Mouse (Mus musculus): ENCODE results near the gene 2310011J03Rik. TPM values are rescaled to one million over a fixed set of nuclear protein-coding genes. Genes with fewer than 3 reads are reported as not detected.
A peak's percentile ranks its signal among the peaks of the same experiment; 100 is the strongest.

Gene 2310011J03Rik
- total RNA-seq, 2 experiments from 2014 or later, result 13.3 to 15.0 TPM

GRCm38 (mm10) chr10:80321670-80322581 is 1.6 kb upstream of the 2310011J03Rik start:
- intact Hi-C loops (cut with DNase I), result no loop called here

DNA sequence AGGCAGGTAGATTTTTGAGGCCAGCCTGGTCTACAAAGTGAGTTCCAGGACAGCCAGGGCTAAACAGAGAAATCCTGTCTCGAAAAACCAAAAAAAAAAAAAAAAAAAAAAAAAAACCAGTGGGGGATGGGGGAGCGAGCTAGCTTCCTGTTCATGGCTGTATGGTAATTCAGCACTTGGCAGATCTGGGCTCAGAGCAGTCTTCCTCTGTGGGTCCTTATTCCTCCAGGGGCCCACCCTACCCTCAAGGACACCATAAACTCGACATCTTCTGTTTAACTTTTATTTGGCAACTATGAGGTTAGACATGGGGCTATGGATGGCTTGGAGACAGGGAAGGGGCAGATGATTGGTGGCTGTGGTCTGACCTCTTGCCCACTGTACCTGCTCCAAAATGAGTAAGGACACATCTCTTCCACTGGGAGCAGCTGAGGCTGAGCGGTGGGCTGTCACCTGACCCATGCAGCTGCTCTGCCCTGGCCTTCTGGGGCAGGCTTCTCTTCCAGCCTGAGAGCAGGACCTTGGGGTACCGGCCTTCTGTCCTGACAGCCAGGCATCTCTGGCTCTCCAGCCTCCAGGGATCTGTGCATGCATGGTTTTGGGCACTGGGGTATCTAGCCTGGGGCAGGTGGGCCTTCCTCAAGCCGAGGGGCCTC is 805 bp upstream of the 2310011J03Rik start:
- no peak for DNase-seq
- intact Hi-C loops (cut with DNase I), result no loop called here

More at GRCm38 (mm10) chr10:80321670-80322581, 1.6 kb upstream of the 2310011J03Rik start:
- no peak for DNase-seq

DNA sequence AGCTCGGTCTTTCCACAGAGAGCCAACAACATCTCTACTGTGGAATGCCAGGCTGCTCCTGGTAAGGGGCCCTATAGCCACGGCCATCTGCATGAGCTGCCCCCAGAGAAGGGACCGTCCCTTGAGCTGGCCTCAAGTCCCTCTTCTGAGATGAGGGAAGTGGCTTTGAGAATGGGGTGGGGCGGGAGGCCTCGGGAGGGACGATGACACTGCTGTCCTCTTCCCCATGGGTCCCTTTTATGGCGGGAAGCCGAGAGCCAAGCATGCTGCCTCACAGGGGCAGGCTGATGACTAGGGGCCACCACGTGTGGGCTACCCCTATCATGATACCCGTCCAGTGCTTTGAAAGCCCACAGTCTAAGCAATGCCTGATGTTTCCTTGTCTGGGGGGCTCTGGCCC is 3.3 kb downstream of the 2310011J03Rik start:
- no peak for DNase-seq
- intact Hi-C loops (cut with DNase I), result no loop called here

GRCm38 (mm10) chr10:80316359-80316781 is 4.0 kb downstream of the 2310011J03Rik start:
- DNase-seq, result peak in 1 of 2 experiments; percentile 48
- intact Hi-C loops (cut with DNase I), result no loop called here

- intact Hi-C loops (cut with DNase I), result no loop called here
- no peak for DNase-seq
These were observed 5.0 kb downstream of the 2310011J03Rik start for GRCm38 (mm10) chr10:80315315-80315714.

DNA sequence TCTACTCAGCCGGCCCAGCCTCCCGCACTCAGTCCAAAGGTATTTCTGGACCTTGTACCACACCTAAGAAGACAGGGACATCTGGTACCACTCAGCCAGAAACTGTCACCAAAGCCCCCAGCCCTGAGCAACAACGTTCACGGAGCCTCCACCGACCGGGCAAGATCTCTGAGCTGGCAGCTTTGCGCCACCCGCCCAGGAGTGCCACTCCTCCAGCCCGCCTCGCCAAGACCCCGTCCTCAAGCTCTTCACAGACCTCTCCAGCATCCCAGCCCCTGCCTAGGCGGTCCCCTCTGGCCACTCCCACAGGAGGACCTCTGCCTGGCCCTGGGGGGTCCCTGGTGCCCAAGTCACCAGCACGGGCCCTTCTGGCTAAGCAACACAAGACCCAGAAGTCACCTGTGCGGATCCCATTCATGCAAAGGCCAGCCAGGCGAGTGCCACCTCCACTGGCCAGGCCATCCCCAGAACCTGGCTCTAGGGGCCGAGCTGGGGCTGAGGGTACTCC is 5.8 kb downstream of the 2310011J03Rik start:
- DNase-seq, result no peak
- intact Hi-C loops (cut with DNase I), result no loop called here

- intact Hi-C loops (cut with DNase I), result no loop called here
- DNase-seq, result no peak
These were observed 6.6 kb downstream of the 2310011J03Rik start for GRCm38 (mm10) chr10:80313627-80314201.

GRCm38 (mm10) chr10:80312586-80313504 is 7.5 kb downstream of the 2310011J03Rik start:
- intact Hi-C loops (cut with DNase I), result no loop called here
- DNase-seq, result no peak

DNA sequence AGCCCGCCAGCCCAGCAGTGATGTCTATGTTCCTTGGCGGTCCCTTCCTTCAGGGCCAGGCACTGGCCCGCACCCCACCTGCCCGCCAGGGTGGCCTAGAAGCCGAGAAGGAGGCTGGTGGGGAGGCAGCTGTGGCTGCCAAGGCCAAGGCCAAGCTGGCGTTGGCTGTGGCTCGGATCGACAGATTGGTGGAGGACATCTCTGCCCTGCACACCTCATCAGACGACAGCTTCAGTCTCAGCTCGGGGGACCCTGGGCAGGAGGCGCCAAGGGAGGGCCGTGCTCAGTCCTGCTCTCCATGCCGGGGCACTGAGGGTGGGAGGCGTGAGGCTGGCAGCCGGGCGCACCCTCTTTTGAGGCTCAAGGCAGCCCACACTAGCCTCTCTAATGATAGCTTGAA is 8.8 kb downstream of the 2310011J03Rik start:
- intact Hi-C loops (cut with DNase I), result no loop called here
- no peak for DNase-seq

DNA sequence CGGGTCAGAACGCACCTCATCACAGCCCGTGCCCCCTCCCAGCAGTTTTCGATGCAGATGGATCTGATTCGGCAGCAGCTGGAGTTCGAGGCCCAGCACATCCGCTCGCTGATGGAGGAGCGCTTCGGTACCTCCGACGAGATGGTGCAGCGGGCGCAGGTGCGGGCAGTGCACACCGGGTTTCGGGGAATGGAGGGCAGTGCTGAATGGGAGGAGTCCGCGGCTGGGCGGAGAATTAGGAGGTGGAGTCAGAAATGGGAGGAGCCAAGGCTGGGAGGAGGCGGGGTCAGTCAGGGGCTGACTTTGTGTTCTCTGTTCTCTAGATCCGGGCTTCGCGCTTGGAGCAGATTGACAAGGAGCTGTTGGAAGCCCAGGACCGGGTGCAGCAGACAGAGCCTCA is 15.5 kb downstream of the 2310011J03Rik start:
- intact Hi-C loops (cut with DNase I), result no loop called here

GRCm38 (mm10) chr10:80304458-80304857 is 15.9 kb downstream of the 2310011J03Rik start:
- DNase-seq, result no peak
- intact Hi-C loops (cut with DNase I), result no loop called here

More for the DNA sequence above, 15.5 kb downstream of the 2310011J03Rik start:
- no peak for DNase-seq

DNA sequence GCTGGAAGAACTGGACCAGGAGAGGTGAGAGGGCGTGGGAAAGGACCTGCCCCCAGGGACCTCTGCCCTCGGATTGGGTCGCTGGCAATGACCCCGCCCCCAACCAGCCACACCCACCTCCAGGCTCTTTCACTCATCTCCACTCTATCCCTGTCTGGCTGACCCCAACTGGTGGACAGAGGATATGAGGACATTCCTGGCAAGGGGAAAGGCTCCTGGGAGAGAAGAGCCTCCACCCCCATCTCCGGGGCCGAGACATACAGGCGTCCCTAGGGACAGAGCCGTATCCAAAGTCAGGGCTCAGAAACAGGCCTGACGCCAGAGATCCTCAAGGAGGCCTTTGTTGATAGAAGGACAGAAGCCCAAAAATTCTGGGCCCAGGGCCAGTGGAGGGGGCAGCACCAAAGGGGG is 17.9 kb downstream of the 2310011J03Rik start:
- DNase-seq, result peak; percentile 84 to 87
- intact Hi-C loops (cut with DNase I), result no loop called here

- DNase-seq, result no peak
- intact Hi-C loops (cut with DNase I), result no loop called here
These were observed 18.3 kb downstream of the 2310011J03Rik start for GRCm38 (mm10) chr10:80302082-80302355.

GRCm38 (mm10) chr10:80301256-80302081 is 18.9 kb downstream of the 2310011J03Rik start:
- intact Hi-C loops (cut with DNase I), result no loop called here

GRCm38 (mm10) chr10:80300672-80301181 is 19.6 kb downstream of the 2310011J03Rik start:
- intact Hi-C loops (cut with DNase I), result no loop called here
- no peak for DNase-seq

More at GRCm38 (mm10) chr10:80301256-80302081, 18.9 kb downstream of the 2310011J03Rik start:
- DNase-seq, result no peak

GRCm38 (mm10) chr10:80299824-80300223 is 20.5 kb downstream of the 2310011J03Rik start:
- no peak for DNase-seq
- intact Hi-C loops (cut with DNase I), result no loop called here

- intact Hi-C loops (cut with DNase I), result no loop called here
- DNase-seq, result no peak
These were observed 21.0 kb downstream of the 2310011J03Rik start for GRCm38 (mm10) chr10:80299301-80299700.

DNA sequence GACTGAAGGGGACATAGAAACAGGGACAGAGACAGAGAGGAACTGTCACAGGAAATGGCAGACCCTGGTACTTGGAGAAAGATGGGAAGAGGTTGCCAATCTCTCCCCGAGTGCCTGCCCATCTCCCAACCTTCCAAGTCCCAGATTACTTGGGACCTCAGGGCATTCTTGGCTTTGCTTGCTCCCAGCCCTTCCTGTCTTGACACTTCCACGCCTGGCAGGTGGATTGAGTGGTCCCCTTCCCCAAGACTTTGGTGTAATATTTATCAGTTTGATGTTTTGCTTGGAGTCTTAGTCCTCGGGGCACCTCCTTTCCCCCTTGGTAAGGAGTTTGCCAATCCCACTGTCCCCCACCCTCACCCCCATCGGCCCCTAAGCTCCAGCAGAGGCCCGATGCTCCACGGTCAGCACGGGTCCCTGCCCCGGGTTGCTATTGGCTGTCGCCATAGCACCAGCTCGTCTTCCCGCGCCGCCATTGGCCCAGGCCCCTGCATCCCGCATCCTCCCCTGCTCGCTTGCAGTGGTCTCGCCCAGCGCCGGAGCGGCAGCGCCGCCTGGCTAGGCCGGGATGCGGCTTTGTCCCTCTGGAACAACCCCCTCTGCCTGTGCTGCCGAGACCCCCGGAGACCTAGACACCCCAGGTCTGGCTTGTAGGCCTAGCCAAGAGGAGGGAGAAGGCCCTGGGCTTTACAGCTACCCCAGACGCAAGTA is 21.6 kb downstream of the 2310011J03Rik start:
- intact Hi-C loops (cut with DNase I), result no loop called here
- DNase-seq, result peak; percentile 62 to 73

Data from heart, postnatal 14 days (tissue).